Mouse (Mus musculus) neural tube, embryonic 11.5 days (tissue): Measurements from ENCODE around the gene Cxcl2. TPM values are rescaled to one million over a fixed set of nuclear protein-coding genes. Genes with fewer than 3 reads are reported as not detected.

Experiments used
- ATAC-seq: fragments of 200-750 bp; cut with Nextera tagmentation; 2 replicates; pipeline ENCODE4 v1.8.0; 2017; ENCODE audit warnings: moderate number of reproducible peaks, mild to moderate bottlenecking, moderate TSS enrichment, moderate library complexity; ENCODE audit not compliant: insufficient read depth, low FRiP score, low TSS enrichment
- DNase-seq: peaks from one replicate; pipeline ENCODE4 v3.0.0-alpha.2; 2015; ENCODE audit warnings: low spot score
- H3K27ac ChIP-seq: fragments of 300-500 bp; sonication (generic); 2 replicates; pipeline ENCODE4 v1.5.1; 2014; ENCODE audit warnings: low read depth, mild to moderate bottlenecking, low read length
- H3K27me3 ChIP-seq: fragments of 300-500 bp; sonication (generic); 2 replicates; pipeline ENCODE4 v1.6.1; 2014; ENCODE audit warnings: mild to moderate bottlenecking, low read length, mixed read lengths; ENCODE audit not compliant: control insufficient read depth, insufficient read depth
- H3K36me3 ChIP-seq: fragments of 300-500 bp; sonication (generic); 2 replicates; pipeline ENCODE4 v1.6.1; 2014; ENCODE audit warnings: mild to moderate bottlenecking, low read length, moderate library complexity, mixed read lengths; ENCODE audit not compliant: control insufficient read depth, insufficient read depth
- H3K4me1 ChIP-seq: fragments of 300-500 bp; sonication (generic); 2 replicates; pipeline ENCODE4 v1.6.1; 2014; ENCODE audit warnings: low read length, mixed read lengths; ENCODE audit not compliant: control insufficient read depth, insufficient read depth
- H3K4me2 ChIP-seq: fragments of 300-500 bp; sonication (generic); 2 replicates; pipeline ENCODE4 v1.6.1; 2014; ENCODE audit warnings: low read depth, mild to moderate bottlenecking, moderate library complexity
- H3K4me3 ChIP-seq: fragments of 300-500 bp; sonication (generic); 2 replicates; pipeline ENCODE4 v1.5.1; 2014; ENCODE audit warnings: low read depth, low read length
- H3K9ac ChIP-seq: fragments of 300-500 bp; sonication (generic); 2 replicates; pipeline ENCODE4 v1.6.1; 2014; ENCODE audit warnings: mild to moderate bottlenecking, low read length
- H3K9me3 ChIP-seq: fragments of 300-500 bp; sonication (generic); 2 replicates; pipeline ENCODE4 v1.6.1; 2016; ENCODE audit warnings: low read length; ENCODE audit not compliant: control insufficient read depth
- WGBS: fragments of 180-500 bp; shearing (Covaris S2); extraction: QIAGEN DNeasy Blood & Tissue Kit; methylation state at CpG from one replicate; pipeline ENCODE4 v1.1.7; 2014; 5-methylcytosine and 5-hydroxymethylcytosine counted together
- polyA plus RNA-seq: library from polyadenylated mRNA; unstranded; fragments of >200 nt; fragmentation: Nextera tagmentation; extraction: Ambion mirVana; gene quantifications from 2 replicates; pipeline ENCODE4 v1.2.1, GENCODE M21; 2014

The Cxcl2 gene
- polyA plus RNA-seq, 1 experiment from 2014 or later: not detected

- no peak for DNase-seq
- 18% methylated on average over 10 of the region's 10 CpGs for WGBS
- Histone ChIP-seq H3K27ac (no peak overlapping the region), H3K4me3 (peak overlapping the region; percentile 0; the same call in 1 of the 2 replicates), H3K9me3 (no peaks in the 10 kb centered on the region), H3K9ac (no peak overlapping the region), H3K4me2 (peak overlapping the region; percentile 48), H3K36me3 (no peaks in the 10 kb centered on the region), H3K4me1 (no peaks in the 10 kb centered on the region), H3K27me3 (no peaks in the 10 kb centered on the region)
- ATAC-seq: peak; percentile 66; the same call in 1 of the 2 replicates
Observed at GRCm38 (mm10) chr5:90902380-90903260, 1.1 kb upstream of the Cxcl2 start.

- peak; percentile 68 for ATAC-seq
- Histone ChIP-seq H3K27me3 (no peaks in the 10 kb centered on the region), H3K4me2 (no peak overlapping the region), H3K36me3 (no peaks in the 10 kb centered on the region), H3K4me3 (no peak overlapping the region), H3K9me3 (no peaks in the 10 kb centered on the region), H3K9ac (no peak overlapping the region), H3K4me1 (no peaks in the 10 kb centered on the region), H3K27ac (no peak overlapping the region)
- DNase-seq: peak; percentile 72
- 6% methylated on average over 2 of the region's 2 CpGs for WGBS
Observed at GRCm38 (mm10) chr5:90908983-90909382, 5.3 kb downstream of the Cxcl2 start.

GRCm38 (mm10) chr5:90919495-90919894 lies 15.8 kb downstream of the Cxcl2 start:
- no peak overlapping the region for H3K4me2 ChIP-seq
- H3K9ac ChIP-seq: no peak overlapping the region
- ATAC-seq (no peak), DNase-seq (no peak)
- no peaks in the 10 kb centered on the region for H3K27me3 ChIP-seq
- H3K9me3 ChIP-seq: no peaks in the 10 kb centered on the region
- WGBS: 86% methylated on average over 2 of the region's 2 CpGs
- H3K4me1 ChIP-seq: no peaks in the 10 kb centered on the region
- no peak overlapping the region for H3K4me3 ChIP-seq
- no peaks in the 10 kb centered on the region for H3K36me3 ChIP-seq
- no peak overlapping the region for H3K27ac ChIP-seq

- Histone ChIP-seq H3K4me2 (no peak overlapping the region), H3K27ac (no peak overlapping the region), H3K4me3 (no peak overlapping the region), H3K27me3 (no peaks in the 10 kb centered on the region), H3K9me3 (no peaks in the 10 kb centered on the region), H3K36me3 (no peaks in the 10 kb centered on the region), H3K4me1 (no peaks in the 10 kb centered on the region), H3K9ac (no peak overlapping the region)
- WGBS: 88% methylated on average over 4 of the region's 4 CpGs
- ATAC-seq: no peak
- DNase-seq: no peak
Observed at GRCm38 (mm10) chr5:90922958-90923357, 19.3 kb downstream of the Cxcl2 start.

- ATAC-seq: peak; percentile 5; the same call in 1 of the 2 replicates
- Histone ChIP-seq H3K27ac (peak overlapping the region; percentile 96), H3K36me3 (no peaks in the 10 kb centered on the region), H3K4me2 (peak overlapping the region; percentile 63), H3K9me3 (no peaks in the 10 kb centered on the region), H3K4me1 (peaks cover 6% of the 10 kb centered on the region), H3K9ac (peak overlapping the region; percentile 96), H3K27me3 (no peaks in the 10 kb centered on the region), H3K4me3 (peak overlapping the region; percentile 78)
- no peak for DNase-seq
- WGBS: 45% methylated on average over 2 of the region's 2 CpGs
Observed at GRCm38 (mm10) chr5:90930546-90930945, 26.9 kb downstream of the Cxcl2 start.

- ATAC-seq: peak; percentile 99
- WGBS: 1% methylated on average over 61 of the region's 79 CpGs
Observed at GRCm38 (mm10) chr5:90930971-90931851, 27.5 kb downstream of the Cxcl2 start, which contains the start of gene Mthfd2l. Gene Mthfd2l (plus strand): TSS chr5:90931117.

GRCm38 (mm10) chr5:90931911-90932310 lies 28.2 kb downstream of the Cxcl2 start:
- peak overlapping the region; percentile 96 for H3K27ac ChIP-seq
- peak overlapping the region; percentile 63 for H3K4me2 ChIP-seq
- 5% methylated on average over 6 of the region's 6 CpGs for WGBS
- ATAC-seq: no peak; the same call in 1 of the 2 replicates
- H3K4me1 ChIP-seq: peaks cover 6% of the 10 kb centered on the region
- no peaks in the 10 kb centered on the region for H3K9me3 ChIP-seq
- H3K36me3 ChIP-seq: no peaks in the 10 kb centered on the region
- H3K9ac ChIP-seq: peak overlapping the region; percentile 96
- DNase-seq: no peak
- peak overlapping the region; percentile 78 for H3K4me3 ChIP-seq
- no peaks in the 10 kb centered on the region for H3K27me3 ChIP-seq

More at GRCm38 (mm10) chr5:90930971-90931851, 27.5 kb downstream of the Cxcl2 start, which contains the start of gene Mthfd2l:
- peak within 1 kb of the TSS; percentile 96 for H3K9ac ChIP-seq
- peak within 1 kb of the TSS; percentile 63 for H3K4me2 ChIP-seq
- no peaks in the 10 kb centered on the region for H3K27me3 ChIP-seq
- peak within 1 kb of the TSS; percentile 78 for H3K4me3 ChIP-seq
- no peaks in the 10 kb centered on the region for H3K9me3 ChIP-seq
- H3K4me1 ChIP-seq: peaks cover 6% of the 10 kb centered on the region
- peak within 1 kb of the TSS; percentile 96 for H3K27ac ChIP-seq
- peak; percentile 91 for DNase-seq
- H3K36me3 ChIP-seq: no peaks in the 10 kb centered on the region

GRCm38 (mm10) chr5:90936706-90937105 lies 33.0 kb downstream of the Cxcl2 start:
- H3K9ac ChIP-seq: no peak overlapping the region
- no peak overlapping the region for H3K4me2 ChIP-seq
- DNase-seq: no peak
- H3K4me3 ChIP-seq: no peak overlapping the region
- H3K36me3 ChIP-seq: no peaks in the 10 kb centered on the region
- H3K4me1 ChIP-seq: peaks cover 6% of the 10 kb centered on the region
- H3K27ac ChIP-seq: no peak overlapping the region
- no peaks in the 10 kb centered on the region for H3K27me3 ChIP-seq
- H3K9me3 ChIP-seq: no peaks in the 10 kb centered on the region
- WGBS: 38% methylated on average over 2 of the region's 2 CpGs
- 0 out of 2 replicates have a peak, but pooled peaks have one; percentile 10 for ATAC-seq
